Mouse (Mus musculus) embryonic fibroblast, embryonic 13.5 days (primary cell): ENCODE results near the gene Galnt10. TPM values are rescaled to one million over a fixed set of nuclear protein-coding genes. Genes with fewer than 3 reads are reported as not detected.

ENCODE experiments used
- H3K27ac ChIP-seq: 2 replicates; pipeline ENCODE4 v1.5.1; 2012; ENCODE audit warnings: low read length, control low read depth, inconsistent platforms; ENCODE audit not compliant: insufficient read depth
- H3K4me1 ChIP-seq: 2 replicates; pipeline ENCODE4 v1.6.1; 2011; ENCODE audit warnings: low read length; ENCODE audit not compliant: control insufficient read depth, insufficient read depth
- H3K4me3 ChIP-seq: 2 replicates; pipeline ENCODE4 v1.5.1; 2011; ENCODE audit warnings: mild to moderate bottlenecking, control low read depth, low read length; ENCODE audit not compliant: insufficient read depth
- CTCF ChIP-seq: IDR thresholded peaks from 2 replicates; pipeline ENCODE4 v1.5.1; 2011; ENCODE audit warnings: mild to moderate bottlenecking, control low read depth, low read length, moderate library complexity, borderline replicate concordance; ENCODE audit not compliant: insufficient read depth
- POLR2A ChIP-seq: IDR thresholded peaks from 2 replicates; pipeline ENCODE4 v1.6.1; 2011; ENCODE audit warnings: low read depth, mild to moderate bottlenecking, control low read depth, low read length, moderate library complexity
- polyA plus RNA-seq: library from polyadenylated mRNA; stranded (reverse); fragments of >200 nt; gene quantifications from 2 replicates; pipeline ENCODE4 v1.2.4, GENCODE M21; 2011; ENCODE audit warnings: low read depth; ENCODE audit not compliant: missing spikeins, insufficient read length

Gene Galnt10
- polyA plus RNA-seq, 1 experiment: 51.8 TPM

DNA sequence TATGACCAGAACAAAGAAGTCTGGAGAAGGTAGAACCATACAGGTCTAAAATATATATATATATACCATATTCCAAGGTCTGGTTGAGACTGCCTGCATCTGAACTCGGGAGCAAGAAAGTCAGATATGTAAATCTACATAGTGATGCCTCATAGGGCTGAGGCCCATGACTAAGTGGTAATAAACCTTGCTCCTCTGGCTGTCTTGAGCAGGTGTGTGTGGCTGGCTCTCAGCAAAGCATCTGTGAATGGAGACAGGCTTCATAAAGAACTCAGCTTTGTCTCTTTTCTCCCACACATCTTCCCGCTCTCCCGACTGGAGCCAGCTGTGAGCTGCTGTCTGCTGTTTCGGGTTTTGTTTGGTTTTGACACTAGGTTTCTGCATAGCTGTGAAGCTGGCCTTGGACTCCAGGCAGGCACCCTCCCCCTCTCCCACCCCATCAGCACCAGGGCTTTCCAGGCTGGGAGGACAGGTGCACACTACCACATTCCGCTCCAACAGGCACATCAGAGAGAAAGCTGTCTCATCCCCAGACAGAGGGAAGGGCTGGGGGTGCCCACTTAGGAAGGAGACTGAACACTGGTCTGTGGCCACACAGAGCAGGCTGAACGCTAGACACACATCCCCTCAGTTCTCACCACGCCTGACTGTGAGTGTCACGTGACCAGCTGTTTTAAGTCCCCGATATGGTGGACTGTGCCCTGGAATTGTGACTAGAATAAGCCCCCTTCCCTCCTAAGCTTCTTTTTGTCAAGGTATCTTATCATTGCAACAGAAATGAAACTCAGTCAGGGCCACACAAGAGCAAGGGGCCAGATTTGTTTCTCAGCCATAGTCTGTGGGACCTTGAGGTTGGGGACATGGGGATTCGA is 87.4 kb downstream of the Galnt10 start:
- Histone ChIP-seq H3K27ac (no peak overlapping the region), H3K4me1 (no peaks in the 10 kb centered on the region), H3K4me3 (no peak overlapping the region)
- TF ChIP-seq POLR2A: no peak
- no peak for TF ChIP-seq CTCF

GRCm38 (mm10) chr11:57747294-57748080 is 102.2 kb downstream of the Galnt10 start:
- Histone ChIP-seq H3K27ac (no peak overlapping the region), H3K4me1 (peaks cover 5% of the 10 kb centered on the region; the same call in 1 of the 2 replicates), H3K4me3 (no peak overlapping the region)
- TF ChIP-seq CTCF: peak; percentile 35; the same call in 1 of the 2 replicates
- TF ChIP-seq POLR2A: no peak

DNA sequence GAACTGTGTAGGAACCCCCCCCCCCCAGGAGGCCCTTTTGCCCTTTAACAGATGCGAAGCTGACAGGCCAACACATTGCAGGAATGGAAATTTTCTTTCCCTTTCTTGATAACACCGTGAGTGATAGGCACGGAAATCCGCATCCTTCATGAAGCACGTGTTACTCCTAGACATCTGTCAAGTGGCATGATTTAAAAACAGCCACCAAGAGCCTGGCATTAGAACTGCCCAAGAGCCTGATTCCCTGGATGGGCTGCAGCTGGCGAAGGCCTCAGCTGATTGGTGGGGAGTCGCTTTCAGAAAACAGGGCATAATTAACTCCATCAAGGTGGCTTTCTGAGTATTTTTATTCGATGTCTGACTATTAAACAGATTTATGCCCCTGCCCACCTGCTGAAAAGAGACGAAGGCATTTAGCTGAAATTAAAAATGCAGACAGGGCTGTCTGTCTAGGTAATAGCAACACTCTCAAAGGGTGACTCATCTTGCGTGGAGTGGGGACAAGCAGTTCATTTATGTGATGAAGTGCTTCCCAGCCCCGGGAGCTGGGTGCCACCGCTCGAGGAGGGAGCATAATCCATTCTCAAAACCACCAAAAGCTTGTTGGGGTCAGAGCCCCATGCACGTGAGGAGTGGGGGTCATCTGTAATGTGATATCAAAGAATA is 108.4 kb downstream of the Galnt10 start:
- Histone ChIP-seq H3K27ac (no peak overlapping the region), H3K4me1 (peaks cover 7% of the 10 kb centered on the region), H3K4me3 (no peak overlapping the region)
- no peak for TF ChIP-seq POLR2A
- TF ChIP-seq CTCF: no peak

DNA sequence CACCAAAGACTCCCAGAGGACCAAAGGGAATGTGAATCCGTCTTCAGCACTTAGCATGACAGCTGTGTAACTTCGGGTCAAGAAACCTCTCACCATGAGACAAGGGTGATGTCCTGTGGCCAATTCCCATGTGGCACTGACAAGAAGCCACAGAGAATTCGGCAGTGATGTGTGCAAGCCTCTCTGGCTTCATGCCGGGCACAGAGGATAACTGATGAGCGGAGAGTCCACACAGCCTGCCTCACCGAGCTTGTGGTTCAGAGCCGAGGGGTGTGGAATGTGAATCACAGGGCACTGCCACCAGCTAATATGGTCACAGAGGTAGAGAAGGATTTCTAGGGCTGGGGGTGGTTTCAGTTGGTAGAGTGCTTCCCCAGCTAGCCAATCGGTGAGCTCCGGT is 113.4 kb downstream of the Galnt10 start:
- Histone ChIP-seq H3K4me1 (peaks cover 4% of the 10 kb centered on the region; the same call in 1 of the 2 replicates), H3K27ac (no peak overlapping the region), H3K4me3 (no peak overlapping the region)
- TF ChIP-seq POLR2A (no peak), CTCF (no peak)

DNA sequence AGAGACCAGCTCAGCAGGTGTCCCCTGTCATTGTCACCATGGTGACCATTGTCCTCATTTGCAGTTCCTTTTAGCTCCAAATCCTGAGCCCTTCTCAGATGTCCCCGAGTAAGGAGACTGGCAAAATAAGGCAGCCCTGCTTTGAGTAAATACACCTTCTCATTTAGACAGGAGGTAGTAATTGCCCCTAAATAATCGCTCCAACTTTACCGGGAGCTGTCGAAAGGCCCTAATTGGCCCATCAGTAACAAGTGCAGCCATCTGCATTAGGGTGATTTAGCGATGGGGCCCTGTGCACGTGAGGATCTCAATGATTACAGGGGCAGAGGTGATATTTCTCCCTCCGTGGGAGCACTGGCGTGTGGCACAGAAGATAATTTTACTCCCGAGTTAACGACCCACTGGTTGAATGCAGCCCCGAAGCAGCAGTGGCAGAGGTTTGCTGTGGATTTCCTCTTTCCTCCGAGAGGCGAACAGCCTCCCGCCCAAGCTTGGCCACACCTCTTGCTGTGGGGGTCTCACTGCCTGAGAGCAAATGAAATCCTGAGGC is 115.3 kb downstream of the Galnt10 start:
- H3K4me3 ChIP-seq: no peak overlapping the region
- no peak overlapping the region for H3K27ac ChIP-seq

GRCm38 (mm10) chr11:57761347-57761746 is 116.1 kb downstream of the Galnt10 start:
- Histone ChIP-seq H3K4me3 (no peak overlapping the region), H3K27ac (no peak overlapping the region), H3K4me1 (peaks cover 4% of the 10 kb centered on the region; the same call in 1 of the 2 replicates)
- TF ChIP-seq POLR2A: no peak
- TF ChIP-seq CTCF: no peak

More for the DNA sequence above, 115.3 kb downstream of the Galnt10 start:
- no peak for TF ChIP-seq CTCF
- no peak for TF ChIP-seq POLR2A
- H3K4me1 ChIP-seq: peaks cover 4% of the 10 kb centered on the region; the same call in 1 of the 2 replicates

- no peaks in the 10 kb centered on the region for H3K4me1 ChIP-seq
- H3K27ac ChIP-seq: no peak overlapping the region
- H3K4me3 ChIP-seq: no peak overlapping the region
- no peak for TF ChIP-seq CTCF
- no peak for TF ChIP-seq POLR2A
These were observed 118.9 kb downstream of the Galnt10 start for GRCm38 (mm10) chr11:57764124-57764523.

DNA sequence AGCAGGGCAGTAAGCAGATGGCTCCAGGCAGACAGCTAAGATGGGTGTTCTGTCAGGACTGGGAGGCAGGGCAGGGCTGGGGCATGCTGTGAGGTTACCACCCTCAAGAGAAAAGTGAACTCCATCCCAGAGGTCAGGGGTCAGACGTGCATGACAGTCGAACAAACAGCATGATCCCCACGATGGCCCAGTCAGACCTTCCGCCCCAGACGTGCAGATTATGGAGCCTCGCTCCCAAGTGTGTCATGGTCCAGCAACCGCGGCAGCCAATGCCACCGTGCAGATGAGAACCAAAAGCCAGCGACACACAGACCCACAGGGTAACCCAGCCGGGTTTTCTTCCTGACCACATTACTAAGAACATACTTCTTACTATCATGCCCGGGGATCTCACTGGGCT is 121.4 kb downstream of the Galnt10 start:
- TF ChIP-seq POLR2A: no peak
- TF ChIP-seq CTCF: no peak
- Histone ChIP-seq H3K4me3 (no peak overlapping the region), H3K4me1 (no peaks in the 10 kb centered on the region), H3K27ac (no peak overlapping the region)

GRCm38 (mm10) chr11:57767171-57767570 is 121.9 kb downstream of the Galnt10 start:
- H3K4me3 ChIP-seq: no peak overlapping the region
- H3K4me1 ChIP-seq: no peaks in the 10 kb centered on the region
- TF ChIP-seq CTCF (no peak), POLR2A (no peak)
- H3K27ac ChIP-seq: no peak overlapping the region
